Mouse (Mus musculus): ENCODE results near the gene Smim17.
A peak's percentile ranks its signal among the peaks of the same experiment; 100 is the strongest.
"Not testable (repeated sequence)": the region's sequence is repeated elsewhere in the genome, so short reads cannot be mapped to it uniquely, and the experiment has no call there.

Smim17 gene

GRCm38 (mm10) chr7:6415442-6415787 is 16.9 kb downstream of the Smim17 start:
- DNase-seq (ENCODE audit: low spot score), result no peak

GRCm38 (mm10) chr7:6419894-6420293 is 21.4 kb downstream of the Smim17 start:
- DNase-seq (ENCODE audit: low spot score), result peak; percentile 27

- no peak for DNase-seq (ENCODE audit: low spot score)
Measured at GRCm38 (mm10) chr7:6429381-6429780, 30.9 kb downstream of the Smim17 start.

- peak; percentile 24 for DNase-seq (ENCODE audit: low spot score)
Measured at GRCm38 (mm10) chr7:6430342-6430741, 31.8 kb downstream of the Smim17 start.

GRCm38 (mm10) chr7:6438388-6438787 is 39.9 kb downstream of the Smim17 start, which contains the start of gene Olfr1344:
Gene Olfr1344, plus strand, starts transcription at chr7:6438688.
- DNase-seq (ENCODE audit: low spot score), result no peak

GRCm38 (mm10) chr7:6441173-6441572 is 42.7 kb downstream of the Smim17 start:
- no peak for DNase-seq (ENCODE audit: low spot score)

- no peak for DNase-seq (ENCODE audit: low spot score)
Measured at GRCm38 (mm10) chr7:6447771-6448170, 49.3 kb downstream of the Smim17 start.

- DNase-seq (ENCODE audit: low spot score), result no peak
Measured at GRCm38 (mm10) chr7:6455868-6456267, 57.4 kb downstream of the Smim17 start, which contains the start of gene Olfr1336. Gene Olfr1336, plus strand, starts transcription at chr7:6456168.

GRCm38 (mm10) chr7:6456399-6456798 is 57.9 kb downstream of the Smim17 start:
- DNase-seq (ENCODE audit: low spot score), result no peak

- DNase-seq (ENCODE audit: low spot score), result no peak
Measured at GRCm38 (mm10) chr7:6466951-6467350, 68.4 kb downstream of the Smim17 start, which contains the start of gene Olfr1346. Gene Olfr1346, plus strand, starts transcription at chr7:6467101.

GRCm38 (mm10) chr7:6477633-6478032 is 79.1 kb downstream of the Smim17 start:
- DNase-seq (ENCODE audit: low spot score), result not testable (repeated sequence)

Data from layer of hippocampus, adult 11-12 months (tissue).